Mouse (Mus musculus) adipocyte (in vitro differentiated cells): Measurements from ENCODE around the gene Tmem86b.

Source experiments
- DNase-seq: peaks from one replicate; pipeline ENCODE4 v3.0.0-alpha.2; 2016; ENCODE audit warnings: low spot score

Gene Tmem86b

GRCm38 (mm10) chr7:4631031-4631430 lies at the start of gene Tmem86b:
TSS of gene Tmem86b (minus strand) at chr7:4631422.
- no peak for DNase-seq

DNA sequence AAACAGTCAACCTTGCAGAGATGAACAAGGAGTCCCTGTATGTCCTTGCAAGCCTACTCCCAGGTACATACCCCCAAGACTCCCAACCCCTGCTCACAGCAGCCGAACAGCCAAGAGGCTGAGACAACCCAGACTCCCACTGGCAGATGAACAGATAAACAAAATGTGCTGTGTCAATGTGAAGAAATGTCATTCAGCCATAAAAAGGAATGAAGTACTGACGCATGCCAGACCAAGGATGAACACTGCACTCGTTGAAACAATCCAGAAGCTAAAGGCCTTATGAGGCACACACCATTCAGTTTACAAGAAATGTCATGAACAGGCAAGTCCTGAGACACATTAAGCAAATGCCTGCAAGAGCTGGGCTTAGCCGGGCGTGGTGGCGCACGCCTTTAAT lies 44.0 kb upstream of the Tmem86b start:
- DNase-seq: no peak

GRCm38 (mm10) chr7:4674114-4674731 lies 43.0 kb upstream of the Tmem86b start:
- DNase-seq: no peak

GRCm38 (mm10) chr7:4671956-4672355 lies 40.7 kb upstream of the Tmem86b start:
- peak; percentile 59 for DNase-seq

- no peak for DNase-seq
Observed at GRCm38 (mm10) chr7:4670655-4671255, 39.5 kb upstream of the Tmem86b start.

GRCm38 (mm10) chr7:4669156-4669555 lies 37.9 kb upstream of the Tmem86b start:
- no peak for DNase-seq

DNA sequence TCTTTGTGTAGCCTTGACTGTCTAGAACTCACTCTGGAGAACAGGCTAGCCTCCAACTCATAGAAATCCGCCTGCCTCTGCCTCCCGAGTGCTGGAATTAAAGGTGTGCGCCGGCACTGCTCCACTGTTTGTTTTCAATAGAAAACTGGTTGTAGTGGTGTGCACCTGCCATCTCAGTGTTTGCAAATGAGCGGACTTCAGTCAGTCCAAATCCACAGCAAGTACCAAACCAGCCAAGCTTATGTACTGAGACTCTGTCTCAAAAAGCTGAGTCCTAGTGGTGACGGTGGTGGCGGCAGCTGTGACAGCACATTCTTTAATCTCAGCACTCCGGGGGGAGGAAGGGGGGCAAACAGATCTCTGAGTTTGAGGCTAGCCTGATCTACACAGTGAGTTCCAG lies 37.3 kb upstream of the Tmem86b start:
- DNase-seq: no peak

GRCm38 (mm10) chr7:4666871-4667270 lies 35.6 kb upstream of the Tmem86b start:
- no peak for DNase-seq

- DNase-seq: no peak
Observed at GRCm38 (mm10) chr7:4663742-4664141, 32.5 kb upstream of the Tmem86b start.

- DNase-seq: no peak
Observed at GRCm38 (mm10) chr7:4663179-4663578, 32.0 kb upstream of the Tmem86b start.

GRCm38 (mm10) chr7:4659911-4660443 lies 28.8 kb upstream of the Tmem86b start:
- peak; percentile 73 for DNase-seq

DNA sequence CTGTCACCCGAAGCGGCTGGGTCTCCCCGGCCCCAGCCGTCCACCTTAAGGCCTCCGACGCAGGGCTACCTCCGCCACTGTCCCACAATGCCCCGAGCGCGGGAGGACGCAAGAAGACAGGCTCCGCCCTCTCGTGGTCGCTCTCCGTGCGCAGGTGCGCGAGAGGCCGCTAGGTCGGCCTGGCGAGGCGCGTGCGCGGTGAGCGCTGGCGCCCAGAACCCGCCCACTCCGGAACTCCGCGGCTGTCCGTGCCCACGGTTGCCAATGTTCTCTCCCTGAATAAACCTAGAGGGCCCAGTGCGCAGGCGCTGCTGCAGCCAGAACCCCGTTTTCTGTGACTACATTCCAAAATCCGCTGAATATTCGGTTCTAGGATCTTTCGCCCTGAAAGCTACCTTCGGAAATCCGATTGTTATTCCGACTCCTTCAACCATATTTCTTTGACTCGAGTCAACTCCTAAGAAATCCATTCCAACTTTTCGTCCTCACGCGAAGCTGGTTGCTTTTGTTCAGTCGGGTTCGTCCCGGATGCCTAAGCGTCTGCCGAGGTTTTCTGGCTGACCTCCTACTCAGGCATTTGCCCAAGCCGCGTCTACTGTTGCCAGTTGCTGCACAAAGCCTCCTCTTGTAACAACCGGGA lies 27.8 kb upstream of the Tmem86b start, which contains the start of gene Ppp6r1:
Gene Ppp6r1 (minus strand): TSS at position 108 of the 640 bp plus-strand sequence.
- peak; percentile 95 for DNase-seq

- no peak for DNase-seq
Observed at GRCm38 (mm10) chr7:4658128-4658907, 27.1 kb upstream of the Tmem86b start.

- no peak for DNase-seq
Observed at GRCm38 (mm10) chr7:4657521-4658127, 26.4 kb upstream of the Tmem86b start.

- no peak for DNase-seq
Observed at GRCm38 (mm10) chr7:4656818-4657217, 25.6 kb upstream of the Tmem86b start.

DNA sequence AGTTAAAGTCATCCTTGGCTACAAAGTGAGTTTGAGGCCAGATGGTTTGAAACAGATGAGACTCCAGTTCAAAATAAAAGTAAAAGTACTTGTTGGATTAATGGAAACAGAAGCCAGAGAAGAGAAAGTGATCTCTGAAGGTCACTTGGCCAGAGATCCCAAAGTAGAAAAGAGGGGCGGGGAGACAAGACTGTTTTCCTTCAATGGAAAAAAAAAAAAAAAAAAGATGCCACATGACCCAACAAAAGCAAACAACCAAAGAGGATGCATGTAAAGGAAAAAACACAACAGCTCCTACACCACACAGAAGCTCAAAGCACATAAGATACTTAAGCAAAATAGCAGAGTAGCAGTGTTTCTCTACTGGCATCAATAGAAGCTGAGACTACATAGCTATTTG lies 24.7 kb upstream of the Tmem86b start:
- peak; percentile 23 for DNase-seq

DNA sequence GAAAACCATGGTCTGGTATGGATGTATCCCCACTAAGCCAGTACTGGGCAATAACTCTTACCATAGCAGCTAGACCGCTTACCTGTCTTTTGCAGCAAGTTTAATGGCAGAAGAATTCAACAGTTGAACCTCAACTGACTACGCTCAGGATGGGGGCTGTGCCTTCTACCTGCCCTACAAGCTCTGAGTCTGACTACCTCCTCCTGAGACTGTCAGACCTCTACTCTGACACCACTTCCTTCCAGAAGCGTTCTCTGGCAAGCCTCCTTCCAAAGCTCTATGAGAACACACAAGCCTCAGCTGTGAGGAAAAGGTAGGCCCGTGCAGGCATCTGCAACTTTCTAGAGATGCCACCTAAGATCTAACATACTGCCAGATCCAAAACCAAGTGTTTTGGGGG lies 24.2 kb upstream of the Tmem86b start:
- DNase-seq: no peak

DNA sequence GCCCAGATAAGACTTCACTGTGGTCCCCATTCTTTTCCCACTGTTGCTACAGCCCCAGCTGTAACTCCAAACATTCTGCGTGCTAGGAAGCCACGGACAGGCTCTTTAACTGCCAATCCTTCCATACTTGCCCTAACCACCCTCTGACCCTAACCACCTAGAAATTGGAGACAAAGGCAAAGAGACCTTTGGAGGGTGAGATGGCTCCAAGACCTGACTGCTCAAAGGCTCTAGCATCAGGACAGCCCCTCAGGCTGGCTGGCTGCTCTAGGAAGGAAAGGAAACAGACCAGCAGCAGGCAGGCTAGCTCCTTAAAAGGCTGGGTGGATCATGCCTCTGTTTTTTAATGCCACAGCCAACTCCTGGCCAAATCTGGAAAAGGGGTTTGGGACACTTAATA lies 23.0 kb upstream of the Tmem86b start:
- no peak for DNase-seq

DNA sequence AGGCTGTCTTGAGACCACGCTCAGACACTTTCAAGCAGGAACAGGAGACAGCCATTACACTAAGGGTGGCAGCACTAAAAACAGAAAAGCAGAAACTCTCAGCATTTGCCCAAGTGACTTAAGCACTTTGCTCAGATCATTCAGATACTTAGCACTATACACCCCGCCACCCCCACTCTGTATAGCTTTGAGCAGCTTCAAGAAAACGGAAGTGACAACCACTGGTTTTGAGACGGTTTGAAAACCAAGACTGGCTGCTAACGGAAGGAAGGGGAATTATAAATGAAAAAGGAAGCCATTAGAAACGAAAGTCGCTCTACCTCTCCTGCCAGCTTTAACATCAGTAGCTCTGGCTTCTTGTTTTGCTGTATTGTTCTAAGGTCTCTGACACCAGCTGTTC lies 22.6 kb upstream of the Tmem86b start:
- no peak for DNase-seq

DNA sequence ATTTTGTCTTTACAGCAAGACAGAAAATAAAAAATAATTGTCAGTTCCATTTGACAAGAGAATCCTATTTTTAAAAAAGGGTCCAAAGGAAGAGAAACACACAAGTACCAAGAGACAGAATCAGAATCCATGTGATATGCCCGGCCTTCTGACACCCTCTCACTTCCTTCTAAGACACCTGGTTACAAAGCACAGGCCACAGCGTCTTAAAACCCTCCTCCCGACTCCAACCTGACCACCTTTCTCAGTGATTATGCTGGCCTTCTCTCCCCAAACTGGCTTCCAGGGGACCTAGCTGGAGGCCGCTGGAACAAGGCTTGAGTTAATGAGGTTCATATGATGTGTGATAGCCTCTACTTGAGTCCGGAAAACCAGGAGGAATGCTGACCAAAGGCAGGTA lies 22.1 kb upstream of the Tmem86b start:
- no peak for DNase-seq

DNA sequence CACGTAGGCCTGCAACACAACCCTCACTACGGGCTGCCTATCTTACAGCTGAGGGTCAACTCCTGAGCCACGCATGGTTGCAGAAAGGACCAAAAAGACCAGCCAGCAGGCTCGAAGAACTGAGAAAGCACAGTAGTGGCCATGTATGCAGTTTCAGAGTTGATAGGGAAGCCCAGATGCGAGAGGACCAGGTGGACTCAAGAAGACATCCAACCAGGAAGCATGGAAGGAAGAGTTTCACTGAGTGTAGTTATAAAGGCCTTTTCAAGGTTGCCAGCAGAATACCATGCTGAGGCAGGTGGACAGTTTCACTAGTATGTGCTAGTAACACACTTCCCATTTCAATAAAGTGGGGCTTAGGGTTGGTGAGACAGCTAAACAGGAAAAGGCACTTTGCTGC lies 21.5 kb upstream of the Tmem86b start:
- no peak for DNase-seq

DNA sequence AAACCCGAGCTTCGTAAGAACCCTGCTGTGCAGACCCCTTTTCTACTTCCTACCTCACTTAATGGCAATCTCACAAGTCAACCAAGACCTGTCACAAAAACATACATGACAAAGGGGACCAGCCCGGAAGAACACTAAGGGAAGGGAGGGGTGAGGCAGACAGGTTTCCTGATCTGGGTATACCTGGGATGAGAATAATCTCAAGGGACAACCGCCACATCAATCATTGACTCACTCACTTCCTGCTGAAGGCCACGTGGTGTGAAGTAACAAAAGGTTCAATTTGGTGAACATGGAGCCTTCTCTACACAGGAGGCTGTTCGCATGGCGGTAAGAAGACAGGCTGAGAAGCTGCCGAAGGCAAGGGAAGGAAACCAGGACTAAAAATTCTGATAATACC lies 20.4 kb upstream of the Tmem86b start:
- no peak for DNase-seq
